Mouse (Mus musculus): ENCODE measurements around the gene Arid5b. TPM values are rescaled to one million over a fixed set of nuclear protein-coding genes. Genes with fewer than 3 reads are reported as not detected.

The Arid5b gene
- polyA plus RNA-seq, 1 experiment from 2014 or later: 10.6 TPM

- peaks cover 12% of the 10 kb centered on the region for H3K4me1 ChIP-seq (ENCODE audit: control insufficient read depth, insufficient read depth, low read length)
- H3K4me2 ChIP-seq (ENCODE audit: low read length): no peak overlapping the region
- H3K9ac ChIP-seq (ENCODE audit: low read length): no peak overlapping the region
- H3K27me3 ChIP-seq (replicated peaks; ENCODE audit: control insufficient read depth, insufficient read depth, low read length): no peaks in the 10 kb centered on the region
- no peak overlapping the region for H3K27ac ChIP-seq (ENCODE audit: low read depth, low read length)
- no peak for ATAC-seq
- no peak overlapping the region for H3K4me3 ChIP-seq (ENCODE audit: low read depth, low read length)
- H3K36me3 ChIP-seq (ENCODE audit: control insufficient read depth, insufficient read depth, low read length): no peaks in the 10 kb centered on the region
- H3K9me3 ChIP-seq (replicated peaks; ENCODE audit: control insufficient read depth, low read length): no peaks in the 10 kb centered on the region
- WGBS: 77% methylated on average over 10 of the region's 10 CpGs
- DNase-seq (ENCODE audit: low spot score): no peak
Observed at GRCm38 (mm10) chr10:68156646-68157245, 121.8 kb downstream of the Arid5b start.

- Histone ChIP-seq H3K27me3 (replicated peaks; ENCODE audit: control insufficient read depth, insufficient read depth, low read length) (no peaks in the 10 kb centered on the region), H3K27ac (ENCODE audit: low read depth, low read length) (no peak overlapping the region), H3K4me2 (ENCODE audit: low read length) (no peak overlapping the region), H3K36me3 (ENCODE audit: control insufficient read depth, insufficient read depth, low read length) (no peaks in the 10 kb centered on the region), H3K4me1 (ENCODE audit: control insufficient read depth, insufficient read depth, low read length) (peaks cover 12% of the 10 kb centered on the region), H3K9me3 (replicated peaks; ENCODE audit: control insufficient read depth, low read length) (no peaks in the 10 kb centered on the region), H3K9ac (ENCODE audit: low read length) (no peak overlapping the region), H3K4me3 (ENCODE audit: low read depth, low read length) (no peak overlapping the region)
- no peak for DNase-seq (ENCODE audit: low spot score)
- 78% methylated on average over 6 of the region's 6 CpGs for WGBS
- ATAC-seq: no peak
Observed at GRCm38 (mm10) chr10:68156159-68156558, 122.4 kb downstream of the Arid5b start.

- DNase-seq (ENCODE audit: low spot score): no peak
- H3K9me3 ChIP-seq (replicated peaks; ENCODE audit: control insufficient read depth, low read length): no peaks in the 10 kb centered on the region
- no peaks in the 10 kb centered on the region for H3K36me3 ChIP-seq (ENCODE audit: control insufficient read depth, insufficient read depth, low read length)
- peaks cover 12% of the 10 kb centered on the region for H3K4me1 ChIP-seq (ENCODE audit: control insufficient read depth, insufficient read depth, low read length)
- 96% methylated on average over 6 of the region's 6 CpGs for WGBS
- no peak overlapping the region for H3K4me3 ChIP-seq (ENCODE audit: low read depth, low read length)
- no peak for ATAC-seq
- no peak overlapping the region for H3K9ac ChIP-seq (ENCODE audit: low read length)
- H3K27ac ChIP-seq (ENCODE audit: low read depth, low read length): no peak overlapping the region
- no peaks in the 10 kb centered on the region for H3K27me3 ChIP-seq (replicated peaks; ENCODE audit: control insufficient read depth, insufficient read depth, low read length)
- H3K4me2 ChIP-seq (ENCODE audit: low read length): no peak overlapping the region
Observed at GRCm38 (mm10) chr10:68155431-68156119, 123.0 kb downstream of the Arid5b start.

GRCm38 (mm10) chr10:68154046-68154765 lies 124.3 kb downstream of the Arid5b start:
- no peak overlapping the region for H3K9ac ChIP-seq (ENCODE audit: low read length)
- ATAC-seq: no peak
- no peak overlapping the region for H3K27ac ChIP-seq (ENCODE audit: low read depth, low read length)
- DNase-seq (ENCODE audit: low spot score): no peak
- 65% methylated on average over 14 of the region's 14 CpGs for WGBS
- no peaks in the 10 kb centered on the region for H3K9me3 ChIP-seq (replicated peaks; ENCODE audit: control insufficient read depth, low read length)
- H3K36me3 ChIP-seq (ENCODE audit: control insufficient read depth, insufficient read depth, low read length): no peaks in the 10 kb centered on the region
- peaks cover 12% of the 10 kb centered on the region for H3K4me1 ChIP-seq (ENCODE audit: control insufficient read depth, insufficient read depth, low read length)
- H3K4me3 ChIP-seq (ENCODE audit: low read depth, low read length): no peak overlapping the region
- H3K27me3 ChIP-seq (replicated peaks; ENCODE audit: control insufficient read depth, insufficient read depth, low read length): no peaks in the 10 kb centered on the region
- H3K4me2 ChIP-seq (ENCODE audit: low read length): peak overlapping the region; percentile 30; the same call in 1 of the 2 replicates

GRCm38 (mm10) chr10:68153344-68154045 lies 125.0 kb downstream of the Arid5b start:
- DNase-seq (ENCODE audit: low spot score): peak; percentile 81
- ATAC-seq: peak; percentile 70
- no peaks in the 10 kb centered on the region for H3K27me3 ChIP-seq (replicated peaks; ENCODE audit: control insufficient read depth, insufficient read depth, low read length)
- no peak overlapping the region for H3K4me3 ChIP-seq (ENCODE audit: low read depth, low read length)
- peaks cover 12% of the 10 kb centered on the region for H3K4me1 ChIP-seq (ENCODE audit: control insufficient read depth, insufficient read depth, low read length)
- no peak overlapping the region for H3K9ac ChIP-seq (ENCODE audit: low read length)
- peak overlapping the region; percentile 30; the same call in 1 of the 2 replicates for H3K4me2 ChIP-seq (ENCODE audit: low read length)
- H3K9me3 ChIP-seq (replicated peaks; ENCODE audit: control insufficient read depth, low read length): no peaks in the 10 kb centered on the region
- WGBS: 4% methylated on average over 11 of the region's 11 CpGs
- H3K36me3 ChIP-seq (ENCODE audit: control insufficient read depth, insufficient read depth, low read length): no peaks in the 10 kb centered on the region
- 0 out of 2 replicates have a peak overlapping the region, but pooled peaks have one; percentile 2 for H3K27ac ChIP-seq (ENCODE audit: low read depth, low read length)

- WGBS: 77% methylated on average over 6 of the region's 6 CpGs
- DNase-seq (ENCODE audit: low spot score) (no peak), ATAC-seq (no peak)
- no peaks in the 10 kb centered on the region for H3K27me3 ChIP-seq (replicated peaks; ENCODE audit: control insufficient read depth, insufficient read depth, low read length)
- H3K4me3 ChIP-seq (ENCODE audit: low read depth, low read length): no peak overlapping the region
- H3K4me2 ChIP-seq (ENCODE audit: low read length): no peak overlapping the region
- no peaks in the 10 kb centered on the region for H3K9me3 ChIP-seq (replicated peaks; ENCODE audit: control insufficient read depth, low read length)
- no peak overlapping the region for H3K9ac ChIP-seq (ENCODE audit: low read length)
- no peak overlapping the region for H3K27ac ChIP-seq (ENCODE audit: low read depth, low read length)
- H3K4me1 ChIP-seq (ENCODE audit: control insufficient read depth, insufficient read depth, low read length): peaks cover 7% of the 10 kb centered on the region
- no peaks in the 10 kb centered on the region for H3K36me3 ChIP-seq (ENCODE audit: control insufficient read depth, insufficient read depth, low read length)
Observed at GRCm38 (mm10) chr10:68148495-68148894, 130.0 kb downstream of the Arid5b start.

- no peak overlapping the region for H3K27ac ChIP-seq (ENCODE audit: low read depth, low read length)
- no peak overlapping the region for H3K4me2 ChIP-seq (ENCODE audit: low read length)
- DNase-seq (ENCODE audit: low spot score) (no peak), ATAC-seq (no peak)
- no peaks in the 10 kb centered on the region for H3K27me3 ChIP-seq (replicated peaks; ENCODE audit: control insufficient read depth, insufficient read depth, low read length)
- 36% methylated on average over 6 of the region's 6 CpGs for WGBS
- H3K9me3 ChIP-seq (replicated peaks; ENCODE audit: control insufficient read depth, low read length): no peaks in the 10 kb centered on the region
- no peaks in the 10 kb centered on the region for H3K36me3 ChIP-seq (ENCODE audit: control insufficient read depth, insufficient read depth, low read length)
- H3K4me1 ChIP-seq (ENCODE audit: control insufficient read depth, insufficient read depth, low read length): 0 out of 2 replicates have a peak, but pooled peaks cover 1% of the 10 kb centered on the region
- no peak overlapping the region for H3K9ac ChIP-seq (ENCODE audit: low read length)
- no peak overlapping the region for H3K4me3 ChIP-seq (ENCODE audit: low read depth, low read length)
Observed at GRCm38 (mm10) chr10:68147730-68148129, 130.8 kb downstream of the Arid5b start.

GRCm38 (mm10) chr10:68146842-68147241 lies 131.7 kb downstream of the Arid5b start:
- 0 out of 2 replicates have a peak, but pooled peaks cover 2% of the 10 kb centered on the region for H3K4me1 ChIP-seq (ENCODE audit: control insufficient read depth, insufficient read depth, low read length)
- ATAC-seq (peak; percentile 27; the same call in 1 of the 2 replicates), DNase-seq (ENCODE audit: low spot score) (peak; percentile 82)
- no peaks in the 10 kb centered on the region for H3K36me3 ChIP-seq (ENCODE audit: control insufficient read depth, insufficient read depth, low read length)
- H3K9ac ChIP-seq (ENCODE audit: low read length): no peak overlapping the region
- H3K27ac ChIP-seq (ENCODE audit: low read depth, low read length): no peak overlapping the region
- H3K4me3 ChIP-seq (ENCODE audit: low read depth, low read length): no peak overlapping the region
- 10% methylated on average over 5 of the region's 5 CpGs for WGBS
- H3K9me3 ChIP-seq (replicated peaks; ENCODE audit: control insufficient read depth, low read length): no peaks in the 10 kb centered on the region
- no peak overlapping the region for H3K4me2 ChIP-seq (ENCODE audit: low read length)
- H3K27me3 ChIP-seq (replicated peaks; ENCODE audit: control insufficient read depth, insufficient read depth, low read length): no peaks in the 10 kb centered on the region

Measured in forebrain, embryonic 14.5 days (tissue).